Mouse (Mus musculus) CH12.LX (cell line): Measurements from ENCODE around the gene Il20rb. TPM values are rescaled to one million over a fixed set of nuclear protein-coding genes. Genes with fewer than 3 reads are reported as not detected.

Experiments used
- DNase-seq: peaks from one replicate; pipeline ENCODE4 v3.0.0-alpha.2; 2013; ENCODE audit errors: extremely low read depth
- H3K27ac ChIP-seq: 2 replicates; pipeline ENCODE4 v1.5.1; 2012; ENCODE audit warnings: low read depth, mild to moderate bottlenecking, control low read depth, moderate library complexity; ENCODE audit not compliant: insufficient read depth
- H3K27me3 ChIP-seq: replicated peaks from 2 replicates; pipeline ENCODE3; 2012; ENCODE audit warnings: inconsistent platforms
- H3K36me3 ChIP-seq, 2 experiments: replicated peaks in 1 of 2; 2 replicates each; pipeline versions ENCODE3 to v1.6.1; 2012; ENCODE audit warnings: inconsistent platforms in 1 of 2, low read length in 1 of 2, mild to moderate bottlenecking in 1 of 2, mixed read lengths in 1 of 2, moderate library complexity in 1 of 2; ENCODE audit not compliant: control insufficient read depth in 1 of 2, insufficient read depth in 1 of 2
- H3K4me1 ChIP-seq, 2 experiments: 2 replicates each; pipeline ENCODE4 v1.6.1; 2012; ENCODE audit warnings: inconsistent platforms in 1 of 2, moderate library complexity in 1 of 2; ENCODE audit not compliant: insufficient read depth in 2 of 2, control insufficient read depth in 1 of 2
- H3K4me2 ChIP-seq: 2 replicates; pipeline ENCODE4 v1.6.1; 2012; ENCODE audit warnings: low read depth, mild to moderate bottlenecking, control low read depth; ENCODE audit not compliant: poor library complexity, insufficient read depth, severe bottlenecking
- H3K4me3 ChIP-seq, 3 experiments: fragments of 150-350 bp in 1 of 3; sonication (generic) in 1 of 3; replicated peaks in 1 of 3; 2 replicates each; pipeline versions ENCODE3 to v1.5.1; 2011 to 2012; ENCODE audit warnings: low read depth in 2 of 3, low read length in 2 of 3, mild to moderate bottlenecking in 2 of 3, moderate library complexity in 2 of 3, control low read depth in 1 of 3, improper control_type of control experiment in 1 of 3, inconsistent platforms in 1 of 3, mixed read lengths in 1 of 3; ENCODE audit not compliant: poor library complexity in 1 of 3
- H3K79me2 ChIP-seq: replicated peaks from 2 replicates; pipeline ENCODE4 v1.6.1; 2012; ENCODE audit warnings: mild to moderate bottlenecking, moderate library complexity; ENCODE audit not compliant: control insufficient read depth, poor library complexity, insufficient read depth, severe bottlenecking; ENCODE audit errors: extremely low read depth
- H3K9ac ChIP-seq: 2 replicates; pipeline ENCODE4 v1.6.1; 2012; ENCODE audit warnings: low read depth, mild to moderate bottlenecking, control low read depth, moderate library complexity; ENCODE audit not compliant: insufficient read depth
- H3K9me3 ChIP-seq: replicated peaks from 2 replicates; pipeline ENCODE3; 2012; ENCODE audit warnings: low read length, inconsistent platforms, mixed read lengths
- CHD1 ChIP-seq: IDR thresholded peaks from 2 replicates; pipeline ENCODE4 v1.6.1; 2012; ENCODE audit warnings: low read depth, low read length, improper control_type of control experiment, inconsistent platforms
- CHD2 ChIP-seq: IDR thresholded peaks from 2 replicates; pipeline ENCODE4 v1.6.1; 2011; ENCODE audit warnings: low read length, improper control_type of control experiment
- CTCF ChIP-seq, 2 experiments: IDR thresholded peaks in 1 of 2; conservative IDR thresholded peaks in 1 of 2; 2 replicates each; pipeline ENCODE4 v1.5.1; 2011 to 2012; ENCODE audit warnings: low read depth in 2 of 2, low read length in 2 of 2, improper control_type of control experiment in 1 of 2, inconsistent platforms in 1 of 2, mild to moderate bottlenecking in 1 of 2, moderate library complexity in 1 of 2
- E2F4 ChIP-seq: IDR thresholded peaks from 2 replicates; pipeline ENCODE4 v1.6.1; 2011; ENCODE audit warnings: low read depth, low read length, improper control_type of control experiment; ENCODE audit not compliant: insufficient replicate concordance
- ELF1 ChIP-seq: IDR thresholded peaks from 2 replicates; pipeline ENCODE4 v1.6.1; 2014; ENCODE audit warnings: low read depth, mild to moderate bottlenecking, inconsistent platforms, low read length, improper control_type of control experiment
- EP300 ChIP-seq: IDR thresholded peaks from 2 replicates; pipeline ENCODE4 v1.6.1; 2011; ENCODE audit warnings: low read length, improper control_type of control experiment
- JUND ChIP-seq: conservative IDR thresholded peaks from 2 replicates; pipeline ENCODE4 v1.6.1; 2011; ENCODE audit warnings: low read depth, low read length, improper control_type of control experiment
- KAT2A ChIP-seq: IDR thresholded peaks from 2 replicates; pipeline ENCODE4 v1.6.1; 2012; ENCODE audit warnings: low read length, improper control_type of control experiment, inconsistent platforms; ENCODE audit not compliant: insufficient replicate concordance
- MAFK ChIP-seq: IDR thresholded peaks from 2 replicates; pipeline ENCODE4 v1.6.1; 2011; ENCODE audit warnings: low read length, improper control_type of control experiment; ENCODE audit not compliant: insufficient replicate concordance
- MAX ChIP-seq: IDR thresholded peaks from 2 replicates; pipeline ENCODE4 v1.6.1; 2011; ENCODE audit warnings: low read length, improper control_type of control experiment
- MAZ ChIP-seq: IDR thresholded peaks from 2 replicates; pipeline ENCODE4 v1.6.1; 2012; ENCODE audit warnings: low read depth, mild to moderate bottlenecking, inconsistent platforms, low read length, improper control_type of control experiment, moderate library complexity
- MXI1 ChIP-seq: IDR thresholded peaks from 2 replicates; pipeline ENCODE4 v1.6.1; 2011; ENCODE audit warnings: mild to moderate bottlenecking, low read depth, low read length, improper control_type of control experiment
- MYC ChIP-seq: IDR thresholded peaks from 2 replicates; pipeline ENCODE4 v1.6.1; 2011; ENCODE audit warnings: low read depth, mild to moderate bottlenecking, improper control_type of control experiment, low read length
- POLR2A ChIP-seq: IDR thresholded peaks from 2 replicates; pipeline ENCODE4 v1.6.1; 2011; ENCODE audit warnings: low read depth, mild to moderate bottlenecking, improper control_type of control experiment, low read length
- POLR2AphosphoS2 ChIP-seq: IDR thresholded peaks from 2 replicates; pipeline ENCODE4 v1.6.1; 2011; ENCODE audit warnings: low read depth, low read length, improper control_type of control experiment
- RAD21 ChIP-seq: IDR thresholded peaks from 2 replicates; pipeline ENCODE4 v1.6.1; 2011; ENCODE audit warnings: low read depth, mild to moderate bottlenecking, low read length, improper control_type of control experiment, moderate library complexity
- RCOR1 ChIP-seq: conservative IDR thresholded peaks from 2 replicates; pipeline ENCODE4 v1.6.1; 2012; ENCODE audit warnings: low read depth, mild to moderate bottlenecking, inconsistent platforms, low read length, improper control_type of control experiment
- SMC3 ChIP-seq: IDR thresholded peaks from 2 replicates; pipeline ENCODE4 v1.6.1; 2011; ENCODE audit warnings: low read depth, low read length, improper control_type of control experiment
- USF2 ChIP-seq: conservative IDR thresholded peaks from 2 replicates; pipeline ENCODE4 v1.6.1; 2011; ENCODE audit warnings: low read depth, low read length, improper control_type of control experiment
- ZC3H11A ChIP-seq: IDR thresholded peaks from 2 replicates; pipeline ENCODE4 v1.6.1; 2012; ENCODE audit warnings: low read depth, mild to moderate bottlenecking, inconsistent platforms, low read length, improper control_type of control experiment
- ZKSCAN1 ChIP-seq: IDR thresholded peaks from 2 replicates; pipeline ENCODE4 v1.6.1; 2012; ENCODE audit warnings: low read depth, inconsistent platforms, low read length, improper control_type of control experiment, borderline replicate concordance
- ZMIZ1 ChIP-seq: IDR thresholded peaks from 2 replicates; pipeline ENCODE4 v1.6.1; 2012; ENCODE audit warnings: low read depth, mild to moderate bottlenecking, inconsistent platforms, low read length, improper control_type of control experiment
- ZNF384 ChIP-seq: IDR thresholded peaks from 2 replicates; pipeline ENCODE4 v1.6.1; 2012; ENCODE audit warnings: low read depth, low read length, improper control_type of control experiment, inconsistent platforms
- dilution Hi-C: fragments of 300-500 bp; cut with MboI; formaldehyde crosslinking; loops from 2 replicates; pipeline ENCODE4 v1.14.3; 2020; ENCODE audit warnings: low sequenced_read_pairs; ENCODE audit not compliant: extremely low pct_unique_long_range_greater_than_20kb, extremely low pct_ligation_motif_present
- in situ Hi-C: fragments of 300-500 bp; cut with MboI; formaldehyde crosslinking; loops from 3 replicates; pipeline ENCODE4 v1.14.3; 2019; ENCODE audit warnings: low sequenced_read_pairs, low pct_ligation_motif_present, low pct_unique_long_range_greater_than_20kb, mixed read lengths
- polyA plus RNA-seq: library from polyadenylated mRNA; unstranded; fragments of >175 nt; gene quantifications from 2 replicates; pipeline ENCODE4 v1.2.1, GENCODE M21; 2012; ENCODE audit warnings: low read depth; ENCODE audit not compliant: insufficient read length
- total RNA-seq, 2 experiments: library from RNA; depleted of rRNA; stranded (reverse); fragments of 300-350 nt in 1 of 2; fragments of >200 nt in 1 of 2; gene quantifications; 2 replicates each; pipeline ENCODE4 v1.2.3; 2012 to 2014

The Il20rb gene
- total and polyA plus RNA-seq, 3 experiments, result 0.42 to 3.1 (median 1.2) TPM

GRCm38 (mm10) chr9:100460203-100460602 is 26.4 kb downstream of the Il20rb start:
- H3K27me3 ChIP-seq, result no peaks in the 10 kb centered on the region
- H3K4me3 ChIP-seq, result no peak overlapping the region
- dilution Hi-C loops (no loop called here), in situ Hi-C loops (loop anchor here (25.0 kb wide), 1 partner anchor 452 kb away; no protein-coding TSS in a partner anchor)
- H3K9ac ChIP-seq, result no peak overlapping the region
- peaks cover 7 to 43% of the 10 kb centered on the region in 2 experiments for H3K36me3 ChIP-seq
- no peaks in the 10 kb centered on the region for H3K9me3 ChIP-seq
- no peak overlapping the region for H3K27ac ChIP-seq
- TF ChIP-seq KAT2A (no peak), ZKSCAN1 (no peak), MAZ (no peak), RAD21 (no peak), USF2 (no peak), CHD1 (no peak), SMC3 (no peak), ZC3H11A (no peak), E2F4 (no peak), CTCF (conservative IDR thresholded peaks at IDR 0.05 in 1 of 2, IDR thresholded peaks at IDR 0.05 in 1 of 2; ENCODE audit: low read depth in 2 of 2, low read length in 2 of 2) (no peak), POLR2A (no peak), EP300 (no peak), POLR2AphosphoS2 (no peak)
- H3K4me1 ChIP-seq, result no peaks in the 10 kb centered on the region
- H3K79me2 ChIP-seq, result no peaks in the 10 kb centered on the region
- DNase-seq, result no peak
- no peak overlapping the region for H3K4me2 ChIP-seq

- Histone ChIP-seq H3K9me3 (no peaks in the 10 kb centered on the region), H3K36me3 (peaks cover 7 to 40% of the 10 kb centered on the region in 2 experiments), H3K27ac (no peak overlapping the region), H3K4me3 (no peak overlapping the region), H3K4me2 (no peak overlapping the region), H3K79me2 (no peaks in the 10 kb centered on the region), H3K4me1 (peaks cover 0 to 5% of the 10 kb centered on the region in 2 experiments; a peak in 1 of 4 replicates), H3K9ac (no peak overlapping the region), H3K27me3 (no peaks in the 10 kb centered on the region)
- DNase-seq, result no peak
- dilution Hi-C loops (no loop called here), in situ Hi-C loops (loop anchor here (25.0 kb wide), 1 partner anchor 454 kb away; no protein-coding TSS in a partner anchor)
- TF ChIP-seq JUND (no peak), SMC3 (no peak), ZNF384 (no peak), EP300 (no peak), MAZ (no peak), CHD2 (no peak), ZMIZ1 (no peak), ZKSCAN1 (no peak), E2F4 (no peak), MXI1 (no peak), ELF1 (no peak), MAX (no peak), RCOR1 (no peak), MYC (no peak), MAFK (no peak)
These were observed 28.5 kb downstream of the Il20rb start for GRCm38 (mm10) chr9:100457971-100458681.
